Mouse (Mus musculus): Measurements from ENCODE around the gene Ugt1a7c.

GRCm38 (mm10) chr1:88228121-88228520, 133.3 kb downstream of the Ugt1a7c start:
- TF ChIP-seq CTCF (IDR thresholded peaks at IDR 0.05; ENCODE audit: low read depth): no peak
- TF ChIP-seq EP300 (IDR thresholded peaks at IDR 0.05; ENCODE audit: low read depth): no peak
